8 mouse cellular contexts compared by ENCODE assay signal in the genomic region with DNA sequence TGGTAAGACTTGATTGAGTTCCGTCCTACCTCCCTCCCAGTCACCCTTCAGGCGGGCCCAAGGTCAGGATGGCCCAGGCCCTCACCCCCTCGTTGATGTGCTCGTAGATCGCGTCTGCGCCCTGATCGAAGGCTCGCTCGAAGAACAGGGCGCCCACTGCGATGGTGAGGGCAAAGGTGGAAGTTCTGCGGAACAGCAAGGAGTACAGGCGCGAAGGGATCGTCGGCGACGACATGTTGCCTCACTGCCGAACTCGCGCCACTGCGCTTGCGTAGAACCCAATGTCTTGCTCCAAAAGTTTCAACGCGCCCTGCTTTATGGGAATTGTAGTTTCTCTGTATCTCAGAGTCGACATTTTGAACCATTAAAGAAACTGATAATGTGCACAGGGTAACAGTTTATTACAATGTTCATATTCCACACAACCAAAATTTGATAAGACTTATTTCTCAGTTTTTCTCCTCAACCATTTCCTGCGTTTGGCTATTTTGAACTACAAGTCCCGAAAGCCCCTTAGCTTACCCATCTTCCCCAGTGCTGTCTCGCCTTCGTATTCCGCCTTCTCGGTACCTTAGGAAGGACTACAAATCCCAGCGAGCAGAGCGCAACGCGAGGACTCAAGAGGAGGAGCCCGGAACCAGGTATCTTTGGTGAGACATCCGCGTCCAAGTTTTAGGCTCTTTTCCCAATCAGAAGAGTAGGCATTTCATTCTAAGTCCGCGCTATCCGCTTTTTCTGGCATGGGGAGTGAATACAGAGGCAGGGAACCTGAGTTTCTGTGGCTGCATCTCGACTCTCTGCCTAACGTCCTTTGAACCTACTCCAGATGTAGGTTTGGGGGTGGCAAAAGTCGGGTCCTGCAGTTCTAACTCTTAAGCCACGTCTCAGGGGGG. TPM values are rescaled to one million over a fixed set of nuclear protein-coding genes. Genes with fewer than 3 reads are reported as not detected.
DNase-seq lines count a peak whose midpoint lies in the region; ATAC-seq lines count a peak whose summit lies in the region.

A gene (minus strand): TSS at position 271 of the 893 bp plus-strand sequence.
A gene (plus strand): TSS at position 607 of the 893 bp plus-strand sequence.

- peak within 1 kb of the TSS; percentile 74 for H3K27ac ChIP-seq in intestine, embryonic 14.5 days (ENCODE audit: low read depth)

- H3K4me3 ChIP-seq in intestine, embryonic 14.5 days (ENCODE audit: low read depth, low read length) = peak within 1 kb of the TSS; percentile 100

- H3K36me3 ChIP-seq in intestine, embryonic 14.5 days (ENCODE audit: control insufficient read depth, insufficient read depth, low read length) = peaks cover 21% of the 10 kb centered on the region

- no peaks in the 10 kb centered on the region for H3K9me3 ChIP-seq in intestine, embryonic 14.5 days (ENCODE audit: control insufficient read depth, low read length)

- peak; percentile 89 to 90 for DNase-seq in adrenal gland, adult 18-20 months (ENCODE audit: low spot score in 2 of 2)
- peak; percentile 96 for DNase-seq in embryo, embryonic 11 days
- peak; percentile 84 for DNase-seq in gastrocnemius, postnatal 25 days
- DNase-seq in intestine, embryonic 14.5 days (ENCODE audit: low spot score) = peak; percentile 93
- DNase-seq in left cerebral cortex, postnatal 14 days (ENCODE audit: low spot score in 2 of 2) = peak; percentile 91 to 95
- DNase-seq in mesoderm, embryonic 11.5 days (ENCODE audit: low read depth, low spot score) = peak; percentile 95
- peak; percentile 88 to 92 for DNase-seq in right cerebral cortex, postnatal 36 days (ENCODE audit: low spot score in 2 of 2)
- DNase-seq in yolk sac, embryonic 10.5 days (ENCODE audit: low spot score) = peak; percentile 96

- H3K4me1 ChIP-seq in intestine, embryonic 14.5 days (replicated peaks; ENCODE audit: control insufficient read depth, insufficient read depth, low read length) = peaks cover 15% of the 10 kb centered on the region

- H3K27me3 ChIP-seq in intestine, embryonic 14.5 days (replicated peaks; ENCODE audit: control insufficient read depth, insufficient read depth, low read length) = no peaks in the 10 kb centered on the region

- peak within 1 kb of the TSS; percentile 92 for H3K9ac ChIP-seq in intestine, embryonic 14.5 days (ENCODE audit: low read length)

- WGBS in intestine, embryonic 14.5 days = under 1% methylated on average over 47 of the region's 47 CpGs

- H3K4me2 ChIP-seq in intestine, embryonic 14.5 days (ENCODE audit: low read length) = peak within 1 kb of the TSS; percentile 88

- intact Hi-C loops in left cerebral cortex, postnatal 14 days (cut with DNase I) = no loop called here

- ATAC-seq in intestine, embryonic 14.5 days (replicated peaks; ENCODE audit: low FRiP score, low TSS enrichment, low read depth) = peak; percentile 88

RNA-seq across cellular contexts. Expression of the first gene that starts in this region (rescaled TPM):
- total RNA-seq in adrenal gland, adult 18-20 months (2021) = 1,000 to 10,000 TPM in 1 of 2 experiments, 100 to 1,000 TPM in 1; 866 to 1,117 TPM
- total RNA-seq in gastrocnemius, postnatal 25 days (2021) = 1,000 to 10,000 TPM in 1 of 2 experiments, 100 to 1,000 TPM in 1; 996 to 1,016 TPM
- polyA plus RNA-seq in intestine, embryonic 14.5 days (2014; fragmentation: Nextera tagmentation; extraction: Ambion mirVana) = 954 and 1,060 TPM in 2 replicates
- 100 to 1,000 TPM; 429 to 434 TPM for total RNA-seq in left cerebral cortex, postnatal 14 days (2021)

RNA-seq across cellular contexts. Expression of the second gene that starts in this region (rescaled TPM):
- 10 to 100 TPM; 44.7 to 46.3 TPM for total RNA-seq in adrenal gland, adult 18-20 months (2021)
- 10 to 100 TPM; 20.4 to 20.9 TPM for total RNA-seq in gastrocnemius, postnatal 25 days (2021)
- polyA plus RNA-seq in intestine, embryonic 14.5 days (2014; fragmentation: Nextera tagmentation; extraction: Ambion mirVana) = 59.4 and 63.8 TPM in 2 replicates
- total RNA-seq in left cerebral cortex, postnatal 14 days (2021) = 10 to 100 TPM; 25.7 to 30.7 TPM

Comparison
In these comparisons a context has a peak if more than half of its experiments do, and no peak if none do; other contexts are left out.
1. Peak in every context shown above with its lines: DNase-seq, ATAC-seq, H3K4me3 ChIP-seq and H3K27ac ChIP-seq.